Mouse (Mus musculus): ENCODE results near the gene Inpp5f. TPM values are rescaled to one million over a fixed set of nuclear protein-coding genes. Genes with fewer than 3 reads are reported as not detected.

Gene Inpp5f
- polyA plus RNA-seq, 1 experiment from 2014 or later = 185 TPM

Other genes with a start within 250 kb of the Inpp5f start
- 10.2 and 11.5 TPM in 2 replicates for gene Rgs10, start 192.6 kb upstream of the Inpp5f start, polyA plus RNA-seq (2015; fragmentation: Nextera tagmentation; extraction: Ambion mirVana)
- gene Tial1, start 149.6 kb upstream of the Inpp5f start, polyA plus RNA-seq (2015; fragmentation: Nextera tagmentation; extraction: Ambion mirVana) = 36.5 and 36.6 TPM in 2 replicates
- 1.9 and 2.1 TPM in 2 replicates for gene Bag3, start 87.7 kb upstream of the Inpp5f start, polyA plus RNA-seq (2015; fragmentation: Nextera tagmentation; extraction: Ambion mirVana)
- gene Mcmbp, start 129.2 kb downstream of the Inpp5f start, polyA plus RNA-seq (2015; fragmentation: Nextera tagmentation; extraction: Ambion mirVana) = 66.8 and 69.2 TPM in 2 replicates
- gene Sec23ip, start 133.6 kb downstream of the Inpp5f start, polyA plus RNA-seq (2015; fragmentation: Nextera tagmentation; extraction: Ambion mirVana) = 40.1 and 41.9 TPM in 2 replicates